Mouse (Mus musculus) spleen, postnatal 14 days (tissue): ENCODE measurements around the gene Gm12216.

Experiments used
- DNase-seq, 2 experiments: peaks; one replicate each; pipeline ENCODE4 v3.0.0; 2021 to 2022; ENCODE audit warnings: low spot score in 2 of 2

Gm12216 gene

DNA sequence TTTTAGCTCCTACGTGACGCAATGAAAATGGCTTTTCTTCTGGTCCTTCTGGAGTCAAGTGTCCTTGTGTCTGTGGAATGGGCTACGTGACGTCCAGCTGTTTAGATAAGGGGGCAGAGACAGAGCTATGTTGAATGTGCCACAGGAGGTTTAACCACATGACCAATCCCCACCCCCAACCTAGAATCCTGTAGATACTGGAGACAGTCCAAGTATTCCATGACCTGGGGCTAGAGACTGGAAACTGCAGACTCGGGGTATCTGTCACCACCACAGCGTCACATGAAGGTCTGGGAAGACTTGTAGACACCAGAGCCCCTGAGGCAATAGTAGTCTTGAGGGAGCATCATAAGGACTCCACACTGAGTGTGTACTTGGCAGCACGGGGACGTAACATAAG is 63.2 kb downstream of the Gm12216 start:
- DNase-seq = no peak

DNA sequence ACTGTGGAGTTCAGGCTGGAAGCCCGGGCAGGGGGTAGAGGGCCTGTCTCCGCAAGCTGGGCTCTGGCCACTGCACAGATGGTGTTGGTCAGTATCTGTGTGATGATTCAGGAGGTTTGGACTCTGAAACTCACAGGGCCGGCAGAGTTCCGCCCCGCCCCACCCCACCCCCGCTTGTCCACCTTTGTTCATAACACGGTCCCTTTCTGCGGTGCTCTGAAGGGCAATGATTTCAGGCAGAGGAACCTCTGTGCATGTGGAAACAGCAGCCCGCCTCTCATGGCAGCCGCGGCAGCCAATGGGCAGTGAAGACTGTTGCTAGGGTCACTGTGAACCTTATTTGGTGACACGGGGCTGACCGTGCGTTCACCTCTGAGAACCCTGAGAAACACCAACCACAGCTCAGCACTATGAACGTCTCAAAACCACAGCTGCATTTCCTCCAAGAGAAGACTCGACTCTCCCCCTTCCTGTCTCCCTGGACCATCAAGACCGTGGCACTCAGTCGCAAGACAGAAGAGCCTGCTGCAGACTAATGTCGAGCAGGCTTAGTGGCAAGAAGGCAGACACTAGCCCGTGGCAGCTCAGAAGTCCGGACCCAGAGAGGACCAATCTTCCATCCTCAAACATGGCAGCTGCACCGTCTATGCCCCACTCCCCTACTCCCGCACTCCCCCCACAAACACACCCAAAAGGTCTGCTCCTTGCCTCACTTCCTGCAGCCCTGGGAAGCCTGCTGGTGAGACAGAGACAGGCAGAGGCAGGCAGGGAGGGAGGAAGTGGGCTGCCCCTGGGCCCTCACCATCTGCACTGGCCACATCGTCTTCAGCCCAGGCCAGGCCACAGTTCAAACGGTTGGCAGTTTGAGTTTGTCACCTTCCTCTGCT is 64.1 kb downstream of the Gm12216 start:
- DNase-seq = peak in 1 of 2 experiments; percentile 40

DNA sequence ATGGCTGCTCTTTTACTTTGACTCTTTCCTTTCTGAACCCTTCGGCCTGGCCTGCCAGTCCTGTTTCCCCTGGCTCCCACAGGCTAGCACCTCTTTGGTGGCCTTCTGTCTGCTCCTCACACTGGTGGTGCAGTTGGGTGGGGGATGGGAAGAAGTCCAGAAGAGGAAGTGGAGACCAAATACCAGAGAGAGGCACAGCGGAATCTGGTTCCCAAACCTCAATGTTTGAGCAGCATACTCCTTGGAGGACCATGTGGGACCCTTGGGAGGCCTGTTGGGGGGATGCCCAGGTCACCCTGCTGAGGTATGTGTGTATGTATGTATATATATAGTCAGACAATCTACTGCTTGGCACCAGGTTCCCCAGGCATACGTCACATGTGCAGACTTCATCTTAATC is 65.0 kb downstream of the Gm12216 start:
- peak in 1 of 2 experiments; percentile 35 for DNase-seq

DNA sequence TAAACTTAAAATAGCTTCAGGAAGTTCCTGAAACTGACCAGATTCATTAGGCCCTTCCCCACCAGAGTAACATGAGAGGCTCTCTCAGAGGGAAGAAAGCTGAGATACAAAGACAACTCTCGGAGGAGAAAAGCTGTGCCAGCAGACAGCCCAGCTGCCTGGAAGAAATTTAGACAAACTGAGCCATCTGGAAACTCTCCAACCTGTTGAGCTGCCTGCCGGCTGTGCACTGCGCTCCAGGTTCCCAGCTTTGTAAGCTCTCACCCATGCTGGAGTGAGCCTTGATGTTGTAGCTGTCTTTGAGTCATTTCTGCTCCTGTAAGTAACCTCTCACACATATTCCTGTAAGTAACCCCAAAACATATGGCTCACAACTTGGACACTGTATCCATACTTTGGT is 66.1 kb downstream of the Gm12216 start:
- DNase-seq = no peak

DNA sequence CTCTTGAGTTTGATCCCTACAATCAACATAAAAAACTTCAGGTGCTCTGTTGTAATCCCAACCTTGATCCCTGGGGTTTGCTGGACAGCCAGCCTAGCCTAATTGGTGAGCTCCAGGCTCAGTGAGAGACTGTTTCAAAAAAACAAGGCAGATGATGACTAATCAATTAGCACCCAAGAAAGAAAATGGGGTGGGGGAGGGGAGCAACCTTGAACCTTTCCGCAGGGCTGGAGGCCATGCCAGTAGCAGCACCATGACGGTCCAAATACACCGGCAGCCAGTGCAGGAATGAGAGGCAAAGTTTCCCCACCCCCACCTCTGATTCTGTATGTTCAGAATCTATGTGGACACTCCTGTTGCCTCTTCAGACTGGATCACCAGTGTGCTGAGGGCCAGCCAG is 69.8 kb downstream of the Gm12216 start:
- no peak for DNase-seq

DNA sequence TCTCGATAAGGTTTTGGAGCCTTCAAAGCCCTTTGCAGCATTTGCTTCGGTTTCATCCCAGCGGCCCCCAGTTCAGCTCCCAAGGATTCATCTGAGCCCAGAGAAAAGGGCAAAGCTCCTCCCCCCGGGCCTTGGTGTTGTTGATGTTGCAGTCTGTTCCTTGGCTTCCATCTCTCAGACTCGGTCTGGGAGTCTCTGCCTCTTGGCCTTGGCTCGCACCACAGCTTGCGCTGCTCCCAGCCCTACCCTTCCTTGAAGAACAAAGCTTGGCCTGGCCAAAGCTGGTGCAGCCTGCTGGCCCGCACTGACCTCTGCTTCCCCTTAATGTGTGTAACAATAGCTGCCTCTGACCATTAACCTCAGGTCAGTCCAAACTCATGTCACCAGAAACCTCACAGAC is 70.9 kb downstream of the Gm12216 start:
- no peak for DNase-seq

DNA sequence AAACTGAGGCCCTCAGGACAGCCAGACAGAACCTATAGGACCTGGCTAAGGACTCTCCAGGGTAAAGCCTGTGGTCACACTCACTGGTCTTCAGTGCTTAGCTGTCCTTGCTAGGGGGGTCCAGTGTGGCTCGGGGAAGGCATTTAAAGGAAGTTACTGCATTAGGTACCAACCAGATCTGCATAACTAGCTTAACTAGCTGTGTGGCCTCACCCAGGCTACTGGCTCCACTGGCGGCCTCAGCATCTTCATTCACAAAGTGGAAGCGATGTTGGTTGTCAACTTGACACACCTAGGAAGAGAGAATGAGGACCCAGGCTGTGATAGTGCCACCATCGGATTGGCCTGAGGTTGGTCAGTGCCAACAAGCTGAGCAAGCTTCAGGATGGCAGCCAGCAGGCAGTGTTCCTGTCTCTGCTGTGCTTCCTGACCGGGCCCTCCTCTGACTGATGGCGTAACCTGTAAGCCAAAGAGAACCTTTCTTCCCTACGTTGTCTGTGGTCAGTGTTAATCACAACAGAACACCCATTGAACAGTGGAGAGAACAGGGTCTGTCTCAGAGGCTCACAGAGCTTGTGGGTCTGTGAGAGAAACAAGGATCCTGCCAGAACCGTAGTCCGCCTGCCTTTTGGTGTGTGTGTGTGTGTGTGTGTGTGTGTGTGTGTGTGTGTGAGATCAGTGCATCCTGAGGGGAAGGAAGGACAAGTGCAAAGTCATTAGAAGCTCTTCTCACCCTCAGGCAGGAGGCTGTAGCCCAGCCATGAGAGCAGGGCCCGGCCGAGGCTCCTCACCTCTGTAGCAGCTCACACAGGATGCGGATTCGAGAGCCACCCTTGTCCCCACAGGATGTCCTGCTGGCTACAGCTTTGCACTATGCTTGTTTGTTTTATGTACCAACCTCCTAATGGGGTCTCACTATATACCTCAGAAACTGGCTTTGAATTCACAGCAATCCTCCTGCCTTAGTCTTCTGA is 72.7 kb downstream of the Gm12216 start:
- DNase-seq = no peak

DNA sequence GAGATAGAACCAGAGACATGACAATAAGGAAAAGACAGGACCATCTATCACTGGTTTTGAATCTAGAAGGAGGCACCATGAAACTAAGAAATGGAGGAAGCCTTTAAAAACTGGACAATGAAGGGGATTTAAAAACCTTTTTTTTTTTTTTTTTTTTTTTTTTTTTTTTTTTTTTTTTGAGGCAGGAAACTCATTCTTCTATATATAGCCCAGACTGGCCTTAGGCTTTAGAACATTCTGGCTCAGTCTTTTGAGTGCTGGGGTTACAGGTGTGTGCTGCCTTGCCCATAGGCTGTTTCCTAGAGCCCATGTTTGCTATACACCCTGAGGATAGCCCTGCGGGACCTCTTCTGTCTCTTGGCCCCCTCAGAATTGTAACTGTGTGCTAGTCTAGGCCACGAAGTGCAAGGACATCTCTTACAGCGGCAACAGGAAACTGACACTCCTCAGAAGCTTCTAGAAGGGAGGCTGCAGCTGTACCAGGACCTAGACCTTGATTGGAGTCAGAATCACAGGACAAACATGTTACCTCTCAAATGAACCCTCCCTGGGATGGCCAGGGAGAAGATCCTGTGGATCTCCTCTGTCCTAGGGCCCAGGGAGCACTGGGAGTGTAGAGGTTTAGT is 73.6 kb downstream of the Gm12216 start:
- no peak for DNase-seq

DNA sequence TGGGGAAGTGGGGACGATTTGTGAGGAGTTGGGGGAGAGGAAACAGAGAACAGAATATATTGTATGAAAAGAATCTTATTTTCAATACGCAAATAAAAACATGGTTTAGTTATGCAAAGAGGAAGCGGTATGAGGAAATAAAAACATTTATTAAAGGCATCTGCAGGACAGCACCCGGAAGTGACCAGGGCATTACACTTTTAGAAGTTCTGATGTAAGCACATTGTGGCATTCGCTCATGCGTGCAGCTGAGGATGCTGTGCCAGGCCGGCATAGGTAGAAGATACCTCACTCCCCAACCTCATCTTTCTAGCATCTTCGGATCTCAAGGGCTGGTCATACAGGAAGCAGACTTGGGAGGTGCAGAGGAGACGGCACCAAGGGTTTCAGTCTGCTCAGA is 75.8 kb downstream of the Gm12216 start:
- no peak for DNase-seq

DNA sequence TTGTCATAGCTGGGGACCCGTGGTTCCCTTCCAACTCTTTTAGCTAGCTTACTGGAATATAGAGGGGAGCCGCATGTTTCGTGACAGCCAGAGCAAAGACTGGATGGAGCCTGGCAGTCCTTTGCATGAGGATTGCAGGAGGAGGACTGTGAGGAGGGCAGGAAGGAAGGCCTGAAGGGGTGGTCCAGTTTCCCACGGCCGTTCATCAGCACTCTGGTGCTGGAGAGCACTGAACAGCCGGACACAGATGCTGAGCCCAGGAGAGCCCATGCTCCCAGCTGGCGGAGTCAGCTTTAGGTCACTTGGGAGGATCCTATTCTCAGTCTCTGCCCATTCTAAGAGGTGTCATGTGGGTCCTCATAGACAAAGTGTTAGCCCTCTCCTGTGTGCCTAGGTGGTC is 77.1 kb downstream of the Gm12216 start:
- DNase-seq = no peak

DNA sequence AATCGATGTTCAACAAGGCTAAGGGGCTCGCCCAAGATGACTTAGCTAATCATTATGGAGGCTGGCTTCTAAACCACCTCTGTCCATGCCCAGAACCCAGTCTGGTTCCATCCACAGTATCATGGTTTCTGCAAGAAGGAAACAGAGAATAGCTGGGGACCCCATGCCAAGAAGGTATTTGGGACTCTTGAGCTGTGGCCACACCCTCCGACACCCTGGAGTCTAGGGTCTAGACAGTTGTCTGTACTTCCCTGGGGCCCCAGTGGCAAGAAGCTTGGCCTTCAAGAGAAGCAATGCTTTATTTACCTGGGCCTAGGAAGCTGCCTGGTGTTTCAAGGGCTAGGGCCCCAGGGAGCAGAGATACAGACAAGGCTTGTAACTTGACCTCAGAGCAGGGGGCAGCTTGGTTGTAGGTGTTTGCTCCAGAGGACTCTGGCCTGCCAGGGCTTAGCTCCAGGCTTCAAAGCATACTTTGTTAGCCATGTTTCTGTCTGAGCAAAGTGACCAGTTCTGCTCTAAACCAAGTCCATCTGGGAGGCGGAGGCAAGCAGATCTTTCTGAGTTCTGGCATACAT is 77.8 kb downstream of the Gm12216 start:
- no peak for DNase-seq

DNA sequence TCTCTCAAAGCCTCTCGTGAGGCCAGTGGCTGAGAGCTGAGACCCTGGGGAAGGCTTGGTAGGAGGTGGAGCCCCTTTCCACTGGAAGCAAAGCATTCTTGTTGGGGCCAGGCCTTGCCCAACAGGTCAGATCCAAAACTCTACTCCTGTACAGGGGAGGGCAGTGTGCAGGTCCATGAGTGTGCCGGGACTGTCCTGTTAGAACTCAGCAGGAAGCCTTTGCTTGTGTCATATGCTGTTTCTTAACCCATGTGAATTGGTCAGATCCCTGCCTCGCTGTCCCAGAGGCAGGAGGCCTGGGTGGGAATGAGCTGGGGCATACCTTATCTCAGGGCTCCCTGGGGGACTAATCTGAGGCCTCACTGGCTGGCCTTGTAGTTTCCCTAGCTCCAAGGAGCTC is 78.8 kb downstream of the Gm12216 start:
- DNase-seq = no peak

DNA sequence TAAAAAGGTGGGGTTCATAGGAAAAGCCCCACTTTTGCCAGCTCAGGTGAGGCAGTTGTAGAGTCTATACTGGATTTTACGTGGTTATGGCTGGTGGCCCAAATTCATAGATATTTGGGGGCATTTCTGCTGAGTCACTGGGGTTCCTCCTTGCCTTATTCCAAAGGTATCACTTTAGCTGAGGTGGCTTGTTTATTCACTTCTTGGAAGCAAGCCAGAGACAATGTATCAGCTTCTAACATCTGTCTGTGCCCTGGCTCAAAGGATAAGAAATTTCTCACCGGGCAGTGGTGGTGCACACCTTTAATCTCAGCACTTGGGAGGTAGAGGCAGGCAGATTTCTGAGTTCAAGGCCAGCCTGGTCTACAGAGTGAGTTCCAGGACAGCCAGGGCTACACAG is 79.2 kb downstream of the Gm12216 start:
- no peak for DNase-seq

DNA sequence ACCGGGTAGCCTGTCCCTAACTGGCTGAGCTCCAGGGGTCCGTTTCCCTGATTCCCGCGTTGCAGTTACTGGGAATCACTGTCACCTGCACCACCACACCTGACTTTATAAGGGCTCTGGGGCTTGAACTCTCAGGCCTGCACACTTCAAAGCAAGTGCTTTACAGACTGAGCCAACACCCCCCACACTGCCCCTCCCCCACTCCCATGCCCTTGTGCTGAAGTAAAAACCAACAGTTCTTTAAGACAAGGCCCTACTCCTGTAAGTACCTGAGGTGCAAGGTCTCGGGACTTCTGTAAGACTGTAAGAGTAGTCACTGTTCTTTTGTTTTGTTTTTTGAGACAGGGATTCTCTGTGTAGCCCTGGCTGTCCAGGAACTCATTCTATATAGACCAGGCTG is 80.6 kb downstream of the Gm12216 start:
- no peak for DNase-seq

DNA sequence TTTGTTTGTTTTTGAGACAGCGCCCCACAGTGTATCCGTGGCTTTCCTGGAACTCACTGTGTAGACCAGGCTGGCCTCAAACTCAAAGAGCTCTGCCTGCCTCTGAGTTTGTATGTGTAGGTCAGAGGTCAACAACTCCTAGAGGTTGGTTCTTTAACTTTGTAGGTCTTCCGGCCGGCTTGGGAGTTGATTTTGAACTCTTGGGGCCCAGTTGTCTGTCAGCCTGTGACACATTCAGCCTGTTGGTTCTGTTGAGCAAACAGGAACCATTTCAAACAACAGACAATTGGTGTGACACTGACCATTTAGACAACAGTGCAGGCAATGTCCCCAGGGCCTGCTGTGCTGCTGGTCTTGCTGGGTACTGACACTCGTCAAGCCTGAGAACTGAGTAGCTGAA is 81.3 kb downstream of the Gm12216 start:
- no peak for DNase-seq

DNA sequence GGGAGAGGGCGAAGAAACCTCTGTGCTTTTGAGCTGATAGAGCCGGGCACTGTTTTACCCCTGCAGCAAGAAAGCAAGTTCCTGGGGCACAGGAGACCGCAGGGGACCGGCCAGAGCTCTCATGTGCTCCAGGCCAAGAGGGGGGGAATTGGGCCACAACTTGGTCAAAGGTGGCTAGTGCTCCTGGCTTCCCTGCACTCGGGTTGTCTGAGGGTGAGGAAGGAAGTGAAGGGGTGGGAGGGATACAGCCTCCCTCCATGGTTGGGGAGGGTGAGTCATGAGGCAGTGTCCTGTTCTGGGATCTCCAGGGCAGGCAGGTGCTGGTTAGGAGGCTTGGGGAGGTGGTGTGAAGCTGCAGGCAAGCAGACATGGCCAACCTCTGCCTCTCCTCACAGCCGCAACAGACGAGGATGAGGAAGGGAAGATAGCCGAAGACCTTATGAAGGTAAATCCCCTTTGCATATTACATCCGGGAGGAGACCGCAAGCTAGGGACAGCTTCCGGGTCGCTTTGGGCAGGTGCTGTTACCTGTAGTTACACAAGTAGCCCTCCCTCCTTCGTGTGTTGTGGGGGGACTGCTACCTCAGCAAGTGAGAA is 84.3 kb downstream of the Gm12216 start:
- no peak for DNase-seq

DNA sequence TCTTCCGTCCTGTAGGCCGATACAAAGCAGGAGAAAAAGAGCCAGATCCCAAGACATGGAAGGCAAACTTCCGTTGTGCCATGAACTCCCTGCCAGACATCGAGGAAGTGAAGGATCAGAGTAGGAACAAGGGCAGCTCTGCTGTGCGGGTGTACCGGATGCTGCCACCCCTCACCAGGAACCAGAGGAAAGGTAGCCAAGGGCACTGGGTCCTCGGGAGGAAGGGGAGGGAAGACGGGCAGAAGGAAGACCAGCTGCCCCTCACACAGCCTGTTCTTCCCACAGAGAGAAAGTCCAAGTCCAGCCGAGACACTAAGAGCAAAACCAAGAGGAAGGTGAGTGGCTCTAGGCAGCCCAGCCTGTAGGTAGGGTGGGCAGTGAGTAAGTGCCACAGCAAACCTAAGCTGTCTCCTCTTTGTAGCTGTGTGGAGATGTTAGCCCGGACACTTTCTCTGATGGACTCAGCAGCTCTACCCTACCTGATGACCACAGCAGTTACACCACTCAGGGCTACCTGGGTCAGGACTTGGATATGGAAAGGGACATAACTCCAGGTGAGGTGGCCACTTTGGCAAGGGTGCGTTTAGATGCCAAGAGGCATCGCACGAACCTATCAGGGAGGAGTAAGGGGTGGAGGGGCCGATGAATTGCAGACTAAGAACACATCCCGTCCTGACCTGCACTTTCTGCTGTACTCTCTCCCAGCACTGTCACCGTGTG is 85.3 kb downstream of the Gm12216 start:
- no peak for DNase-seq

DNA sequence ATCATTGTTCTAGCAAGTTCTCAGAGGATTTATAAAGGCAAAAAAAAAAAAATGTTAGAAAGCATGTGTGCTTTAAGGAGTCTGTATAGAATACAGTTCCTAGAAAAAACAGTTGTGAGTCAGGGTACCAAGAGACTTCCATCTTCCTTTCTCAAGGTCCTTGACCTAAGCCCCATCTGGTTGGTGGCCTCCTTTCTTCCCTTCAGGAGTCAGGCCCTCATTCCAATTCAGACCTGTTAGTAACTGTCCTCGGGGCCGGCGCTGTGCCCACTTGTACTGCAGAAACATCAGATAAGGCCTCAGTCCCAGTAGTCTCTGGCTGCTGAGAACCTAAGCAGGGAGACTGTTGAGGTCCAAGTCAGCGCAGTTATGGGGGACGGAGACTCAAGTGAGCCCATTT is 86.0 kb downstream of the Gm12216 start, which contains the start of gene Gm17334:
Gene Gm17334, minus strand, starts transcription at position 101 of the 400 bp plus-strand sequence.
- DNase-seq = no peak

DNA sequence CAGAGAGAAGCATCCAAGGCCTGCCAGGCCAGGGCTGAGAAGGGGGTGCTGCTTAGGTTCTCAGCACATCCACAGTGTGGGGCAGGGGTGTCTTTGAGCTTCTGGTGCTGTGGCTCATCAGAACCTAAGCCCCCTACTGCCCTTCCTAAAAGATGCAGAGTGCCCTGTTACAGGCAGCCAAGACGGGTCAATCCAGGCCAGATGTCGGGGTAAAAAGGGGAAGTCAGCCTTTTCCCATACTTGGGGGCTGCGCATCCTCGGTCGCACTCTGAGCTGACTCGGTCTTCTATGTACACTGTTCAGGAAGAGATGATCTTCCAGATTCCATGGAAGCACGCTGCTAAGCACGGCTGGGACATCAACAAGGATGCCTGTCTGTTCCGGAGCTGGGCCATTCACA is 86.5 kb downstream of the Gm12216 start:
- no peak for DNase-seq

DNA sequence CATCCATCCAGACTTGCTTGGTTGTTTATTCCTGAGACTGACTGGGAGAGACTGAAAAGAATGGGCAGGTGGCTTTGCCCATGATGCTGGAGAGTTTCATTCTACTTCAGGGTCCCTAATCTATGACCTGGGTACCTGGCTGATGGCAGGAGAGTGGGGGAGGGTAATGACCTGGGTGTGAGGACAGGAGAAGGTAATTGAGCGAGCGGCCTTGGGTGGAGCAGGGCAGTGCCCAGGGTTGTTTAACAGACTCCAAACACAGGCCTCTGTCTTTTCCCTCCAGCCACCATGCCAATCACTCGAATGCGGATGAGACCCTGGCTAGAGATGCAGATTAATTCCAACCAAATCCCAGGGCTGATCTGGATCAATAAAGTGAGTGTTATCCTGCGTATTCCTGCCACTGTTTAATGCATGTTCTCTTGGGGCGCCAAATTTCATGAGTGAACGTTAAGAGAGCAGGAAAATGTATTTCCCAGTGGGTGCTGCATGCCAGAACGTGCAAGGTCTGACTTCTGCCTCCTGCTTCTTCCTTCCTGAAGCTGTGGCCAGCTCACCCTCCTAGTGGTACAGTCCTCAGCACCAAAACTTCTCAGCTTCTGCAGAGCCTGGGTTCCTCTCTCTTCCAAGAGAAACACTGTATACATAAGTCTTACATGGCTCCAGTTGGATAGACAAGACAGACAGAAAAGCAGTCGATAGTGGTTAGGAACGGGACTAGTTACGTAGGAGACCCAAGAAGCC is 87.9 kb downstream of the Gm12216 start:
- DNase-seq = no peak
